In the genomic region with DNA sequence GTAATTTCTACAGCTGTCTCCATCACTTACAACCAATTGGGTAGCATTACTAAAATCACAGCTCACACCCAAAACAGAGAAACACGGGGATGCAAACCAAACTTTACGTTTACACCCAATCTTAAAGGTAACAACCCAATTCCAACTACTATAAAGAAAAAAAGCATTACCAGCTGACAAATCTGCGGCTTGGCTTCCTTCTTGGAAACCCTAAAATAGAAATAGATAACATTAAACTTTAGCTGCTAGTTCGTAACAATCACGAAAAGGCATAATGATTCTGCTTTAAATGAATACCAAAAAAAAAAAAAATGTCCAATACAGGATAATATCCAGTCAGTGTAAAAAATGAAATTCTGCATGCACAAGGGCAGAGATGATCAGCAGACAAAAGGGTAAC, we compare ENCODE assay signal across 8 mouse cellular contexts. TPM values are rescaled to one million over a fixed set of nuclear protein-coding genes. Genes with fewer than 3 reads are reported as not detected.
DNase-seq lines count a peak whose midpoint lies in the region; ATAC-seq and TF ChIP-seq lines count a peak whose summit lies in the region.

No protein-coding gene starts in this region.

- H3K9ac ChIP-seq in heart, embryonic 12.5 days: peak overlapping the region; percentile 92
- peak overlapping the region; percentile 89 for H3K9ac ChIP-seq in forebrain, embryonic 16.5 days (replicated peaks; ENCODE audit: low read depth, low read length)
- peak overlapping the region; percentile 78 for H3K9ac ChIP-seq in liver, embryonic 16.5 days (ENCODE audit: low read depth, low read length)

- H3K4me3 ChIP-seq in heart, embryonic 12.5 days: peak overlapping the region; percentile 99
- H3K4me3 ChIP-seq in E14TG2a.4 (replicated peaks; ENCODE audit: low read length): peak overlapping the region; percentile 99
- peak overlapping the region; percentile 100 for H3K4me3 ChIP-seq in forebrain, embryonic 16.5 days (replicated peaks; ENCODE audit: low read length)
- H3K4me3 ChIP-seq in liver, embryonic 16.5 days (ENCODE audit: low read depth, low read length): peak overlapping the region; percentile 93

- H3K4me2 ChIP-seq in heart, embryonic 12.5 days: peak overlapping the region; percentile 82
- peak overlapping the region; percentile 74 for H3K4me2 ChIP-seq in forebrain, embryonic 16.5 days (ENCODE audit: low read length)
- H3K4me2 ChIP-seq in liver, embryonic 16.5 days (ENCODE audit: low read depth, low read length): peak overlapping the region; percentile 86

- peaks cover 25% of the 10 kb centered on the region for H3K36me3 ChIP-seq in heart, embryonic 12.5 days
- H3K36me3 ChIP-seq in E14TG2a.4 (ENCODE audit: insufficient read depth, low read length): peaks cover 35% of the 10 kb centered on the region
- H3K36me3 ChIP-seq in forebrain, embryonic 16.5 days (ENCODE audit: control insufficient read depth, insufficient read depth): peaks cover 6% of the 10 kb centered on the region; the same call in 1 of the 2 replicates
- peaks cover 2% of the 10 kb centered on the region; the same call in 1 of the 2 replicates for H3K36me3 ChIP-seq in liver, embryonic 16.5 days (ENCODE audit: control insufficient read depth, insufficient read depth)

- no peaks in the 10 kb centered on the region for H3K27me3 ChIP-seq in heart, embryonic 12.5 days (replicated peaks)
- H3K27me3 ChIP-seq in E14TG2a.4 (ENCODE audit: insufficient read depth, low read length): no peaks in the 10 kb centered on the region
- H3K27me3 ChIP-seq in forebrain, embryonic 16.5 days (replicated peaks; ENCODE audit: control insufficient read depth, insufficient read depth, low read length): no peaks in the 10 kb centered on the region
- no peaks in the 10 kb centered on the region for H3K27me3 ChIP-seq in liver, embryonic 16.5 days (ENCODE audit: control insufficient read depth, insufficient read depth, low read depth, low read length)

- no peak overlapping the region for H3K27ac ChIP-seq in heart, embryonic 12.5 days (ENCODE audit: poor library complexity, severe bottlenecking)
- H3K27ac ChIP-seq in forebrain, embryonic 16.5 days (ENCODE audit: low read length): no peak overlapping the region
- peak overlapping the region; percentile 60; the same call in 1 of the 2 replicates for H3K27ac ChIP-seq in liver, embryonic 16.5 days (ENCODE audit: low read length)

- H3K9me3 ChIP-seq in heart, embryonic 12.5 days (replicated peaks): no peaks in the 10 kb centered on the region
- H3K9me3 ChIP-seq in E14TG2a.4 (ENCODE audit: low read length): no peaks in the 10 kb centered on the region
- H3K9me3 ChIP-seq in forebrain, embryonic 16.5 days (ENCODE audit: control insufficient read depth, low read length): no peaks in the 10 kb centered on the region
- no peaks in the 10 kb centered on the region for H3K9me3 ChIP-seq in liver, embryonic 16.5 days (replicated peaks; ENCODE audit: control insufficient read depth, low read length)

- no peak for DNase-seq in heart, postnatal 14 days
- no peak for DNase-seq in frontal cortex, postnatal 36 days (ENCODE audit: low spot score in 2 of 2)
- no peak for DNase-seq in cerebellum, postnatal 4 days (ENCODE audit: low spot score in 2 of 2)
- no peak for DNase-seq in gastrocnemius, postnatal 14 days

- WGBS in heart, embryonic 12.5 days: 17% methylated on average over 5 of the region's 5 CpGs
- 29% methylated on average over 5 of the region's 5 CpGs for WGBS in forebrain, embryonic 16.5 days
- 11% methylated on average over 5 of the region's 5 CpGs for WGBS in liver, embryonic 16.5 days (ENCODE audit: insufficient replicate concordance)

- peaks cover 7% of the 10 kb centered on the region for H3K4me1 ChIP-seq in heart, embryonic 12.5 days (replicated peaks)
- H3K4me1 ChIP-seq in E14TG2a.4 (replicated peaks; ENCODE audit: low read depth, low read length): peaks cover 54% of the 10 kb centered on the region
- peaks cover 9% of the 10 kb centered on the region for H3K4me1 ChIP-seq in forebrain, embryonic 16.5 days (replicated peaks; ENCODE audit: control insufficient read depth, insufficient read depth, low read length)
- peaks cover 12% of the 10 kb centered on the region for H3K4me1 ChIP-seq in liver, embryonic 16.5 days (ENCODE audit: control insufficient read depth, low read depth, low read length)

- intact Hi-C loops in heart, postnatal 14 days (cut with DNase I): loop anchor here (5.0 to 10.0 kb wide), 2 partner anchors 127 to 355 kb away; partner anchors contain the start of gene Hhat
- intact Hi-C loops in gastrocnemius, postnatal 14 days (cut with DNase I; ENCODE audit: low total_unique reads): no loop called here

- no peak for TF ChIP-seq CTCF in E14TG2a.4 (conservative IDR thresholded peaks at IDR 0.05; ENCODE audit: low read length)

- ATAC-seq in heart, embryonic 12.5 days (ENCODE audit: insufficient number of reproducible peaks, low FRiP score): no peak
- no peak for ATAC-seq in forebrain, embryonic 16.5 days
- ATAC-seq in liver, embryonic 16.5 days (ENCODE audit: low read depth): no peak

RNA-seq across cellular contexts. Expression of gene Diexf, which starts 0.8 kb away (rescaled TPM):
- 4.8 TPM in 2 replicates for polyA plus RNA-seq in heart, embryonic 12.5 days (2016; fragmentation: Nextera tagmentation; extraction: Ambion mirVana)
- total RNA-seq in heart, postnatal 14 days (2021): 10 to 100 TPM in 1 of 2 experiments, 1 to 10 TPM in 1; 9.7 to 10.1 TPM
- polyA plus RNA-seq in forebrain, embryonic 16.5 days (2015; fragmentation: Nextera tagmentation; extraction: Ambion mirVana): 11.3 and 13.9 TPM in 2 replicates
- 2.6 and 3.1 TPM in 2 replicates for polyA plus RNA-seq in liver, embryonic 16.5 days (2015; fragmentation: Nextera tagmentation; extraction: Ambion mirVana)
- 1 to 10 TPM; 7.2 to 9.5 TPM for total RNA-seq in gastrocnemius, postnatal 14 days (2021)

RNA-seq across cellular contexts. Expression of gene Irf6, which starts 23.6 kb away (rescaled TPM):
- polyA plus RNA-seq in heart, embryonic 12.5 days (2016; fragmentation: Nextera tagmentation; extraction: Ambion mirVana): 4.8 and 6.6 TPM in 2 replicates
- total RNA-seq in heart, postnatal 14 days (2021): 1 to 10 TPM; 3.7 to 4.1 TPM
- polyA plus RNA-seq in forebrain, embryonic 16.5 days (2015; fragmentation: Nextera tagmentation; extraction: Ambion mirVana): 0.75 and 1.4 TPM in 2 replicates
- 2.9 and 3.8 TPM in 2 replicates for polyA plus RNA-seq in liver, embryonic 16.5 days (2015; fragmentation: Nextera tagmentation; extraction: Ambion mirVana)
- total RNA-seq in gastrocnemius, postnatal 14 days (2021): 1 to 10 TPM; 1.6 to 2.0 TPM

RNA-seq across cellular contexts. Expression of gene A130010J15Rik, which starts 38.5 kb away (rescaled TPM):
- polyA plus RNA-seq in heart, embryonic 12.5 days (2016; fragmentation: Nextera tagmentation; extraction: Ambion mirVana): 13.4 and 13.9 TPM in 2 replicates
- total RNA-seq in heart, postnatal 14 days (2021): 1 to 10 TPM; 2.9 to 4.7 TPM
- polyA plus RNA-seq in forebrain, embryonic 16.5 days (2015; fragmentation: Nextera tagmentation; extraction: Ambion mirVana): 14.2 and 16.1 TPM in 2 replicates
- polyA plus RNA-seq in liver, embryonic 16.5 days (2015; fragmentation: Nextera tagmentation; extraction: Ambion mirVana): 4.0 and 4.1 TPM in 2 replicates
- 1 to 10 TPM; 2.3 to 3.2 TPM for total RNA-seq in gastrocnemius, postnatal 14 days (2021)
